Mouse (Mus musculus) frontal cortex, postnatal 25 days (tissue): ENCODE data around the gene Gm128.

Experiments
- DNase-seq, 2 experiments: peaks; one replicate each; pipeline ENCODE4 v3.0.0; 2022; ENCODE audit warnings: low spot score in 2 of 2

Gene Gm128

GRCm38 (mm10) chr3:95241498-95241897, at the start of gene Gm128:
TSS of gene Gm128 (minus strand) at chr3:95241598.
- DNase-seq = no peak

GRCm38 (mm10) chr3:95291041-95291440, 49.6 kb upstream of the Gm128 start:
- DNase-seq = no peak

- no peak for DNase-seq
Observed at GRCm38 (mm10) chr3:95290156-95290555, 48.8 kb upstream of the Gm128 start.

GRCm38 (mm10) chr3:95289419-95289818, 48.0 kb upstream of the Gm128 start:
- no peak for DNase-seq

GRCm38 (mm10) chr3:95287541-95287940, 46.1 kb upstream of the Gm128 start:
- DNase-seq = no peak

DNA sequence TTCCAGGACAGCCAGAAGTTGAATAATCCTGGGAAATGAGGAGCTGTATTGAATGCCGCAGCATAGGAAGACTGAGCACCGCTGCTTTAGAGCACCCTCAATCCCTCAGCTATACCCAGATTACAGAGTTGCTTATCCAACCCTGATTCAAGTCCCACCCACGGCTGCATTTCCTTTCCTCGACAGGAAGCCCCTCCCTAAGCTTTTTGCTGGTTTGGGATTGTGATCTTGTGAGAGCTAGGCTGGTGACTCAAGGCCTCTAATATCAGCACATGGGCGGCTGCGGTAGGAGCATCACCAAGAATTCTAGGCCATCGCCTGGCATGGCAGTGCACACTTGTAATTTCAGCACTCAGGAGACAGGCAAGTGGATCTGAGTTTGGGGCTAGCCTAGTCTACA, 45.1 kb upstream of the Gm128 start:
- DNase-seq = no peak

GRCm38 (mm10) chr3:95286011-95286410, 44.6 kb upstream of the Gm128 start:
- DNase-seq = no peak

DNA sequence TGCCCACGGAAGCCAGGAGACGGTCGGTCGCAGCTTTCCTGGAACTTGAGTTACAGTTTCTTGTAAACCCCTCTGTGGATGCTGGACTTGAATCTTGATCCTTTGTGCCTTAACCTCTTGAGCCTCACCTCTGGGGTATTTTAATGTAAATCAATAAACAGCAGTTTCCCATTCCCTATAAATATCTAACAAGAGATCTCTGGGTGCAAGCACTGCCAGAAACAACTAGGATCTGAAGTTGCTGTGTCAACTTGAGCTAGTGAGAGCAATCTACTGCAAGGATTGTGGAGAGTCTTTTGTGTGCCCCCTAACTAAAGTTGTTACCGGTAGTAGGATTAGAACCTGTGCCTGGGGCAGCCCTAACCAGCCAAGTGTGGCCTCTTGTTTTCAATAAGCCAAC, 44.0 kb upstream of the Gm128 start:
- no peak for DNase-seq

DNA sequence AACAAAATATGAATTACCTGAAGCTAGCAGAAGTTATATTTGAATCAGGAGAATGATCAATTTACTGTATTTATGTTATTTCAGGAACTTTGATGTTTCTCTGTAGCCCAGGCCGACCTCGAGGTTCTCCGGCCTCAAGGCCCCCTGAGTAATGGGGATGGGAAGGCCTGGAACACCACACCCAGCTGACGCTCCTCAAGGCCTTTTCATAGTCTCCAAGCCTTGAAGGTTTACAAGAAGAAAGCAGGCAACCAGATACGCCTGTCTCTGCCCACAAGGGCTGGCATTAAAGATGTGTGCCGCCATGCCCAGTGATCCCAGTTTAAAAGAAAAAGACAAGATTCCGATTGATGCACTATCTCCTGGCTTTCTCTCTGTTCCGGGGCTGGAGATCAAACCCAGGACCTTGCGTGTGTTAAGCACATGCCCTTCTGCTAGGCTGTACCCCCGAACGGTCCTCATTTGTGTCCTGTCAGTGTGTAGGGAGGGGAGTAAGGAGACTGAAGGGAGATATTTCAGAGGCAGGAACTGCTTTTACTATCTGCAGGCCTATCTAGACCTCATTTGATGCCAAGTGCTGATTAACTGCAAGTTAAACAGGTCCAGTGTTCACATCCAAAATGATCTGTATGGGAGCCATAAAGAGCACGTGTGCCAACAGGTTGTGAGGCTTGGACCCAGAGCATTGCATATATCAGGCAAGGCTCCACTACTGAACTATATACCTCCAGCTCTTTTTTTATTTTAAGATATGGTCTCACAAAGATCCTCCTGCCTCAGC, 43.3 kb upstream of the Gm128 start:
- no peak for DNase-seq

DNA sequence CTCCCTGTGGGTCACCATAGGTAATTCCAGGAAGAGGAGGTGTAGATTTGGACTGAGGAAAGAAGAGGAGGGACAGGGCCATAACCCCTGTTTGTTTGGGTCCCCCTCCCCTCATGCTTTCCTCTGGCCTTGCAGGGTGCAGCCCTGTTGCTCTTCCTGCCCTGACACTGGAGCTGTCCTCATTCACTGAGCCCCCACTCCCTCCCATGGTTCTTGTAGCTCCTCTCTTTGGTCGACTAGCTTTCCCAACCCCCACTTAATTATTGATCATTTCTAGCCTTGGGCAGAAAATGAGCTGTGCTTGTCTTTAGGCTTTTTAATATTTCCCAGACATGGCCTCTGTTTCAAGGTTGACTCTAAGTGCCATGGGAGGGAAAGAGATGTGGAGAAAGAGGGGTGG, 42.7 kb upstream of the Gm128 start:
- DNase-seq = no peak

- no peak for DNase-seq
Observed at GRCm38 (mm10) chr3:95283589-95283941, 42.2 kb upstream of the Gm128 start.

- peak; percentile 47 to 64 for DNase-seq
Observed at GRCm38 (mm10) chr3:95282865-95283588, 41.6 kb upstream of the Gm128 start.

DNA sequence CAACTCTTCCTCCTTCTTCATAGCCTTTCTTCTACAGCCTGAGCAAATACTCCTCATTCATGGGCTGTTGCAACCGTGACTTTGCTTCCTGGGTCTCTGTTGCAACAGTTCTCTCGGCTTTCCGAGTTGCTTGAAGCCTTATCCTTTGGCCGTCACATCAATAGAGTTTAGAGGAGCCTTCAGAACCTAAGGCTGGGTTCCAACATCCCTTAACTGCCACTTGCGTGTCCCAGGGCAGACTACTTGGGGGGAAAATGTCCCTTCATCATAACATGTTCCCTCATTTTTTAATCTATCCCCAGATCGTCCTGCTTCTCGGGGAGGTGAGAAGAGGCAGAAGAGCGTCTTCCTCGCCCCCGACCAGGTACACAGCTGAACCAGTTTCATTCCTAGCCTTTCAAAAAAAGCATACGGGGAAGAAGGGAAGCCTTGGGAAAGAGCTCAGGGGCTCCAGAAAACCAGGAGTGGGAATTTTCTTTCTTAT, 41.0 kb upstream of the Gm128 start:
- no peak for DNase-seq

DNA sequence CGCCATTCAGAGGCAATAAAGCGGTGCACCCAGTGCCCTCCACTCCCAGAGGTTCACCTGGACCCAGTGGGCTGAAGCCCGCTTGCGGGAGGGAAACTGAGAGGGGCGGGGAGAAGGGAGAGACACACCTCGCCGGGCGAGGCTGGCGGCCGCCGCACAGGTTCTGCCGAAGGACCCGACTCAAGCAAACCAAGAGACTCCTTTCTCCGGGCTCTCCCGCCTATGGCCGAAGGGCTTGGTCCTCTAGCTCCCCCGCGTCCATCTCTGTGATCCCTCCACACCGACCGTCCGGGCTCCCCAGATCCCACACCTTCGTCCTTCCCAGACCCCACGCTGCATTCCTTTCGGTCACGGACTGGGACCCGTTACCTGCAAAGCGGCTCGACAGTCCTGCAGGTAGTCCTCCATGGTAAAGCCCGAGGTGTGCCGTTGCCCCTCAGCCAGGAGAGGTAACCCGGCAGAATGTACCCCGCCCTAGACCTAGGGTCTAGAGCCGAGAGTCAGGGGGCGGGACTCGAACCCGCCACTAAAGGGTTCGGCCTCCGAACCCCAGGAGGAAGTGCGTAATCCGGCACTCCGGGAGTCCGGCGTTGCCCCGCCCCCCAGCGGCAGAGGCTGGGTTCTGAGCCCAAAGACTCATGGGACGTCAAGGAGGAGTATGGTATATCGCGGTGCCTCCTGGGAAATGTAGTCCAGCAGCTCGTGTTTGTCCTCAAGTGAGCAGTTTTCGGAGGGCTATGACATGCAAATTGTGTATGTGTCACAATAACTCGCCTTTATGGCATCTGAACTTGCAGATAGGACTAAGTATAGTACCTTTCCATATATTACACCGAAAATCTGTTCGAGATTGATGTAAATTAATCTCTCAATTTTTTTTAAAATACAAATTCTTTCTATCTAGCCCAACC, 40.1 kb upstream of the Gm128 start, which contains the start of the genes Mindy1 and Prune1:
Gene Mindy1 (plus strand): TSS at position 130 of the 911 bp plus-strand sequence.
Gene Prune1 (minus strand): TSS at position 861 of the 911 bp plus-strand sequence.
- peak; percentile 95 to 98 for DNase-seq

DNA sequence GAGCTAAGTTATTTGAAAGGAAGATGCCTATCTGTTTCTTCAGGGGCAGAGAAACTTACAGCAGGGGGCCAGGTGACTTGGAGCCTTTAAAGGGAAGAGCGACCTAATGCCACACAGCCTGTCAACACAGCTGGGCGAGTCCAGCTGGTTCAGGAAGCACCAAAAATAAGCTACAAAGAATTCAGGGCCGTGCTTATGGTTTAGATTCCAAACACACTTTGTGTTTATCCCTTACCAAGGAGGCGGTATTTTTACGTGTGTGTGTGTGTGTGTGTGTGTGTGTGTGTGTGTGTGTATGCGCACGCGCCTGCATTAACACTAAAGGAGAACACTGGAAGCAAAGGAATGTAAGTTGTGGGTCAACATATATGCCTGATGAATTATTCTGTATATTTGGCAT, 39.3 kb upstream of the Gm128 start:
- no peak for DNase-seq

DNA sequence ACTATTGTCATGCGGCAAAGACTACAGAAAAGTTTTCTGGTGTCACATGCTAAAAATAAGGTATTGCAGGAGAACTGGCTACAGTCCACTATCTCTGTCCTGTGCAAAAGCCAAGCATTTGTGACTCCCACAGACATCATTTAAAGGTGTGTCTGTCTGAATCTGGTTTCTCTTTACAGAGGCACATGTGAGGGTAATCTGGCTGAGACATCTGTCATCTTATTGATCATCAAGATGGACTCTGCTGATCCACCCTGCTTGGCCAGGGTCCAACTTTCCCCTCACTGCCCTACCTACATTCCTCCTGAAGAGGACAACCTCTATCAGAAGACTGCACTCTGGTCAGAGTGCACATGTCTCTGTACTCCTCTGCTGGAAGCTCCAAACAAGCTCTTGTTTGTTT, 35.8 kb upstream of the Gm128 start:
- DNase-seq = no peak

DNA sequence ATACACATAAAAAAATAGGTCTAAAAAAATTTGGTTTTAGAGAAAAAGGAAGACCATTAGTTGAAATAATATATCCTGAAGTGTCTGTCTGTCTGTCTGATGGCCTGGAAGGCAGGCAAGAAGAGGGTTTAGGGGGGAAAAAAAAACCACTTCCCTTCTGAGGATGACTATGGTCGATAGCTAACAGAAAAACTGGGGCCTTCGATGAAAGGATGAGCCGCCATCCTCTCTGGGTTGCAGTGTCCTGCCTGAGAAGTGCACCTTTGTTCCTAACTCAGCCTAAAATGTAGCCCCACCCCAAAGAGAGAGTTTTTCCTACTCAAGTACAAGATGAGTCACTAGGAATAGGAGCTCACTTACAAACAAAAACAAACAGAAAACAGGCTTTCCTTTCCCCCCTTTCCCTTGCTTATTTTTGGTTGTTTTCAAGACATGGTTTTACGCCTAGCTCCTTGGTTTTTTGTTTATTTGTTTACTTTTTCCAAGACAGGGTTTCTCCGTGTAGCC, 35.1 kb upstream of the Gm128 start:
- no peak for DNase-seq

DNA sequence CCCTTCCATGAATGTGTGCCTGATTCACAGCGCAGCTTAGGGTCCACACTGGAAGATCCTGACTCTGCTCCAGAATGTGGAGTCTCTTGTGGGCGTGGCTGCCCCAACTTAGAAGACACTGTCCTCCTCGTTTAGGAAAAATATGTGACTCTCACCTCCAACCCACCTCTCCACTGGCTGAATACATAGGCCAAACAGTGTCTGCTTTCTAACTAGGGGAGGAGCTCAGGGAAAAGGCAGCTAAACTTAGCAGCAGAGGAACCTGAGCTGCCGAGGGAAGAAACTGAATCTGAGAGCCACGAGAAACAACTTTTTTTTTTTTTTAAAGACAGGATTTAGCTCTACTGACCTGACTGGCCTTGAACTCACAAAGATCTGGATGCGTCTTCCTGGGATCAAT, 33.8 kb upstream of the Gm128 start:
- DNase-seq = no peak

- no peak for DNase-seq
Observed at GRCm38 (mm10) chr3:95274453-95274852, 33.1 kb upstream of the Gm128 start.

- no peak for DNase-seq
Observed at GRCm38 (mm10) chr3:95273471-95273870, 32.1 kb upstream of the Gm128 start.

DNA sequence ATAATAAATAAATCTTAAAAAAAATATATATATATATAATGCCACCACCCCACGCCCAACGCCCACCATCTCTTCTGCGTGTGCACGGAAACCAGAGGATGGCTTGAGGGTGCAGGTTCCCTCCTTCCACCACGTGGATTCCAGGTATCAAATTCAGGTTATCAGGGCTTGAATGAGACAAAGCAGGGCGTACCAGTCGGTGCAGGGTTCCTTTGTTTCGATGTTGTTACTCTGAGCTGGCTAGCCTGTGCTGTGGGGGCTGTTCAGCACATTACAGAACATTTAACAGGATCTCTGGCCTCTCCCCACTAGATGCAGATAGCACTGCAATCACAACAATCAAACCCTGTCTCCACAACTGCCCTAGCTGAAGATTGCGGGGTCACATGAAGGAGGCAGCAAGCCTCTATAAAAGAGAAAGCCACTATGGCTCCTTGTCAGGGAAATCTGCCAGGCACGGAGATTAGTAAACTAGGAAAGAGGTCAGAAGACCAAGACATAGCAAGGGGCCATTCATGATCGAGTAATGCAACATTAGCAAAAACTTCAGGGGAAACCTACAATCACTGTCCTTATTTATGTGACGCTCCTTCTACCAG, 29.5 kb upstream of the Gm128 start:
- DNase-seq = no peak
